Mouse (Mus musculus) midbrain, embryonic 16.5 days (tissue): Measurements from ENCODE around the gene Gjb2. TPM values are rescaled to one million over a fixed set of nuclear protein-coding genes. Genes with fewer than 3 reads are reported as not detected.
A peak's percentile ranks its signal among the peaks of the same experiment; 100 is the strongest.

Experiments
- ATAC-seq: fragments of 200-750 bp; cut with Nextera tagmentation; 2 replicates; pipeline ENCODE4 v1.8.0; 2017; ENCODE audit warnings: moderate TSS enrichment
- H3K27ac ChIP-seq: fragments of 300-500 bp; sonication (generic); 2 replicates; pipeline ENCODE4 v1.5.1; 2014; ENCODE audit warnings: mild to moderate bottlenecking, low read length, mixed read lengths
- H3K27me3 ChIP-seq: fragments of 300-500 bp; sonication (generic); 2 replicates; pipeline ENCODE4 v1.6.1; 2014; ENCODE audit warnings: low read depth, low read length, mixed read lengths; ENCODE audit not compliant: control insufficient read depth, insufficient read depth
- H3K36me3 ChIP-seq: fragments of 300-500 bp; sonication (generic); 2 replicates; pipeline ENCODE4 v1.6.1; 2014; ENCODE audit warnings: mild to moderate bottlenecking, low read length, moderate library complexity, mixed read lengths; ENCODE audit not compliant: control insufficient read depth, insufficient read depth
- H3K4me1 ChIP-seq: fragments of 300-500 bp; sonication (generic); 2 replicates; pipeline ENCODE4 v1.6.1; 2014; ENCODE audit warnings: mild to moderate bottlenecking, low read length, mixed read lengths; ENCODE audit not compliant: control insufficient read depth, insufficient read depth
- H3K4me2 ChIP-seq: fragments of 300-500 bp; sonication (generic); 2 replicates; pipeline ENCODE4 v1.6.1; 2014; ENCODE audit warnings: mild to moderate bottlenecking, low read length, mixed read lengths
- H3K4me3 ChIP-seq: fragments of 300-500 bp; sonication (generic); 2 replicates; pipeline ENCODE4 v1.5.1; 2014; ENCODE audit warnings: low read depth, mild to moderate bottlenecking, low read length, moderate library complexity, mixed read lengths
- H3K9ac ChIP-seq: fragments of 300-500 bp; sonication (generic); 2 replicates; pipeline ENCODE4 v1.6.1; 2014; ENCODE audit warnings: low read depth, low read length, mixed read lengths
- H3K9me3 ChIP-seq: fragments of 300-500 bp; sonication (generic); replicated peaks from 2 replicates; pipeline ENCODE4 v1.6.1; 2014; ENCODE audit warnings: mild to moderate bottlenecking, low read length, mixed read lengths; ENCODE audit not compliant: control insufficient read depth, poor library complexity, severe bottlenecking
- WGBS: fragments of 180-500 bp; shearing (Covaris S2); extraction: QIAGEN DNeasy Blood & Tissue Kit; methylation state at CpG from one replicate; pipeline ENCODE4 v1.1.7; 2014; 5-methylcytosine and 5-hydroxymethylcytosine counted together
- polyA plus RNA-seq: library from polyadenylated mRNA; unstranded; fragments of >200 nt; fragmentation: Nextera tagmentation; extraction: Ambion mirVana; gene quantifications from 2 replicates; pipeline ENCODE4 v1.2.1, GENCODE M21; 2015

Gjb2 gene
- 10.4 and 11.0 TPM in 2 replicates for polyA plus RNA-seq

DNA sequence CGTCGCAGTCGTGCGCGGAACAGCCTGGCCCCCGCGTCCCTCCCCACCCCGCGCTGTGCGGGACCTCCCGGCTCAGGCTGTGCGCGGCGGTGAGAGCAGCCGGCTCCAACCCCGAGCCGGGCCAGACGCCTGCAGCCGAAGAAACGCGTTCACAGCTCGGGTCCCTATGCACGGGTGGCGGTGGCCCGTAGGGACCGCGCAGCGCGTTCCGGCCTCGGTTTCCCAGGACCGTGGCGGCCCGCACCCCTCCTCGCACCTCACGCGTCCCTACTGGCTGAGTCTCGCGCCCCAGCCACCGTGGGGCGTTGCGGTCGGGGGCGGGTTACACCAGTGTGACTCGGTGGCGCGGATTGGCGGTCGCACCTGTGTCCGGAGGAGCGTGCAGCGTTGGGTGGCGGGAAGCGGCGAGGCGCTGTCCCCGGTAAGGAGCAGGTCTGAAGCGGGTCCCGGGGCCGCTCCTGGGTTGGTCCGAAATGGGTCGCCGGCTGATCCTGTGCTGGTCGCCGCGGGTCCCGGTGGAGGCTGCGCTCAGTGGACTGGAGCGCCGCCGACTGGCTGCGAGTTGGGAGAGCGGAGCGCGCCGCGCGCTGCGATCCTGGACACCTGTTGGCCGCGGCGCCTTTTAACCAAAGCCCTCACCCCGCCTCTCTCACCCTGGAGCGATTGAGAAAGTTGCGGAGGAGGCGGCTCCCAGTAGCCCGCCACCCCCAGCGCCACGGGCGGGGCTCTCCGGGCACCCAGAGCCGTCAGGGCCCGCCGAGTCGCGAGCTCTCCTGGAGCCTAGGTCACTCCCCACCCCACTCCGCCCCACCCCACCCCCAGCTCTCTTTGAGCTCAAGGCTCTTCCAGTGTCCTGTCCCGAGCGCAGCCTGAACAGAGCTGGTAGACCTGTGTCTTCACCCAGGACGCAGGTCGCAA is at the start of gene Gjb2:
Gene Gjb2, minus strand, starts transcription at position 597 of the 918 bp plus-strand sequence.
- ATAC-seq, result peak; percentile 81
- peak within 1 kb of the TSS; percentile 70 for H3K4me3 ChIP-seq
- peak within 1 kb of the TSS; percentile 61 for H3K9ac ChIP-seq
- H3K9me3 ChIP-seq, result no peaks in the 10 kb centered on the region
- H3K36me3 ChIP-seq, result no peaks in the 10 kb centered on the region
- no peak within 1 kb of the TSS for H3K27ac ChIP-seq
- WGBS, result under 1% methylated on average over 92 of the region's 101 CpGs
- H3K4me1 ChIP-seq, result peaks cover 11% of the 10 kb centered on the region
- H3K27me3 ChIP-seq, result peaks cover 59% of the 10 kb centered on the region
- peak within 1 kb of the TSS; percentile 100 for H3K4me2 ChIP-seq

DNA sequence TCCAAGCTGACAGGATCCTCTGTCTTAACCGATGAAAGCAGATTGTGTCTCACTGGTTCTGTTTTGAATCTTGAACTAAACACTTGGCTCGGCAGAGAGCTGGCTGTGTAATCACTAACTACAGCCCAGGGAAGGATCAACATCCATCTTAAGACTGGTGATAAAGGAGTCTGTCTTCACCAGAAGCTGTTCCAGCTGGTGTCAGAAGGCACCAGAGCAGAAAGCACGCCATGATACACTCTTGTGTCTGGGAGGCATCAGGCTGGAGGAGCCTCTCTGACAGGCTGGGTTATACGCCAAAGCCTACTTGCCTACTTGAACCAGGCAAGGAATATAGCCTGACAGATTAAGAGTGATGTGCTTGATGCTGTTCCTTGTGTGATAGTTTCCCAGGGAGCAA is 41.2 kb upstream of the Gjb2 start:
- H3K4me1 ChIP-seq, result no peaks in the 10 kb centered on the region
- no peaks in the 10 kb centered on the region for H3K36me3 ChIP-seq
- H3K27me3 ChIP-seq, result no peaks in the 10 kb centered on the region
- H3K9ac ChIP-seq, result no peak overlapping the region
- WGBS, result 62% methylated on average over 4 of the region's 4 CpGs
- H3K27ac ChIP-seq, result no peak overlapping the region
- H3K9me3 ChIP-seq, result no peaks in the 10 kb centered on the region
- no peak for ATAC-seq
- H3K4me3 ChIP-seq, result no peak overlapping the region
- no peak overlapping the region for H3K4me2 ChIP-seq

DNA sequence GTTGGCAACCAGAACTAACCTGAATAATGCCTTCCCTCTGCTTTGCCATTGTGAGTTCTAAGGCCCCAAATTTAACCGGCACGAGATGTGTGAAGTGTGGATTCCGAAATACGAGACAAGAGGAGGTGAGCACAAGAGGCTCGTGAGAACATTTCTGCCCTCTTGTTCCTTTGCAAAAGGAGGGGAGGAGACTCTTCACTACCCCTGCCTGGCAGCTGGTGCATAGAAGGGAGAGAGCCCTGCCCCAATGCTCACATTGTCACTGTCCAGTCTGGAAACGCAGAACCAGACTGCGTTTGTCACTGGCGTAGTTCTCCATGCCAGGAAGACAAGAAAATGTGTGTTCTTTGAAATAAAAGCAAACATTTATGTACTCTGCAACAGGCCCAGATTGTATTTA is 30.8 kb upstream of the Gjb2 start:
- Histone ChIP-seq H3K4me3 (no peak overlapping the region), H3K9ac (no peak overlapping the region), H3K4me1 (peaks cover 6% of the 10 kb centered on the region), H3K9me3 (no peaks in the 10 kb centered on the region), H3K27ac (no peak overlapping the region), H3K4me2 (no peak overlapping the region), H3K27me3 (peaks cover 20% of the 10 kb centered on the region), H3K36me3 (no peaks in the 10 kb centered on the region)
- no peak for ATAC-seq
- WGBS, result 46% methylated on average over 8 of the region's 8 CpGs

DNA sequence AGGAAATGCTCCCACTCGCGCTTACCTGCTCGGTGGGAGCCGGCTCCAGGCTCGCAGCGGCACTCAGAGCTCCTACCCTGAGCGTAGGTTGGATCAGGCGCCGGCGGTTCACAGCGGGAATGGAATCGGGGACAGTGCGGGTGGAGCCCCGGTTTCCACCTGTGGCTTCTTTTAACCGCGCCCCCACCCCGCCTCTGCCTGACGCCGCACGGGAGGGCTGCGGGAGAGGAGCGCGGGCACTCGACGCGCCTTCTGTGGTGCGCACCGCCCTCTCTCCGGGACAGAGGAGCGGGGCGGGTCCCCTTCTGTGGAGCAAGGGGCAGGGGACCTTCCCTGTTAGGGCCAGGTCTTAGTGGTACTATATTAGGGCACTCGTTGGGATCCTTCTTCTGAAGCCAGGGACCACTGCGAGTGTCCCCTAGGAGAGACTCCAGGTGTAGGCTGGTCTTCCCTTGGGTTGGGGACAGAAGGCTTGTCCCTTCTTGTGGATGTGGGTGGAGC is 28.7 kb upstream of the Gjb2 start, which contains the start of gene Gjb6:
Gene Gjb6, minus strand, starts transcription at position 451 of the 501 bp plus-strand sequence.
- H3K9ac ChIP-seq, result peak within 1 kb of the TSS; percentile 54

DNA sequence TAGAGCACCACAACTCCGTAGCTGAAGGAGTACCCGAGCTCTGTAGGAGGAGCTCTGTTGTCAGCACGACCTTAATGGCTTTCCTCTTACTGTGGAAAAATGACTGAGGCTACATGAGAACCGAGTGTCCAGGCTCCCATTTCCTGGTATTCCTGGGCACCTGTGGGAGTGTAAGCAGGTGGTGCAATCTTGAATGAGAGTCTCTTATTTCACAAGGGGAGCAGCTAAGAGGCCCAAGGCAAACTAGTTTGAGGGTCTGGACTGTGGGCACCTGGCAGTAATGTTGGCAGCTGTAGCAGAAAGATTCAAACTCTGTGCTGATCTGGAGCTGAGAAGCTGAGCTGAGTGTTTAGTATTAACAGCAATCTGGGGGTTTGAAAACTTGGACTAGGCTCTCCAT is 22.9 kb upstream of the Gjb2 start:
- Histone ChIP-seq H3K27ac (no peak overlapping the region), H3K4me3 (no peak overlapping the region), H3K36me3 (no peaks in the 10 kb centered on the region), H3K9me3 (no peaks in the 10 kb centered on the region), H3K27me3 (peaks cover 9% of the 10 kb centered on the region), H3K9ac (no peak overlapping the region), H3K4me2 (no peak overlapping the region), H3K4me1 (no peaks in the 10 kb centered on the region)
- no peak for ATAC-seq
- 77% methylated on average over 4 of the region's 4 CpGs for WGBS

More for the DNA sequence above, 28.7 kb upstream of the Gjb2 start, which contains the start of gene Gjb6:
- peak within 1 kb of the TSS; percentile 49 for H3K4me3 ChIP-seq
- H3K27ac ChIP-seq, result no peak within 1 kb of the TSS
- peak; percentile 54 for ATAC-seq
- peaks cover 20% of the 10 kb centered on the region for H3K27me3 ChIP-seq
- H3K36me3 ChIP-seq, result no peaks in the 10 kb centered on the region
- H3K9me3 ChIP-seq, result no peaks in the 10 kb centered on the region
- WGBS, result under 1% methylated on average over 32 of the region's 33 CpGs
- peaks cover 6% of the 10 kb centered on the region for H3K4me1 ChIP-seq
- peak within 1 kb of the TSS; percentile 94 for H3K4me2 ChIP-seq

DNA sequence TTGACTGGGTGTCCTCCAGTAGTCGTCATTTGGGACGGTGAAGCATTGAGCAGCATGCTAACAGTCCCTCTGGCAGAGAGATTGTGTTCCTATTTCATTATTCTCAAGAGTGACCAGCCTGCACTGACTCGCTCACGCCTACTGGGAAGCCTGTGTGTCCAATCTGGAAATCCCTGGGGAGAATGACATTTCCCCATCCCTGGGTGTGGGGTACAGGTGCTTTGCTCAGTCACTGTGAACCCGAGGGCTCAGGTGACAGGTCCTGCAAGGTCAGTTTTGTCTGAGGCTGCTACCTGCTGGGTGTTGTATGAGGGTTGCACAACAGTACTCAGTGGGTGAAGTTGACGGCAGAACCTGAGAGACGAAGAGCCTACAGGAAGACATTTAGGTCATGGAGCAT is 17.8 kb upstream of the Gjb2 start:
- Histone ChIP-seq H3K9me3 (no peaks in the 10 kb centered on the region), H3K36me3 (no peaks in the 10 kb centered on the region), H3K9ac (no peak overlapping the region), H3K27ac (no peak overlapping the region), H3K4me3 (no peak overlapping the region), H3K27me3 (no peaks in the 10 kb centered on the region), H3K4me2 (no peak overlapping the region), H3K4me1 (no peaks in the 10 kb centered on the region)
- ATAC-seq, result no peak
- 90% methylated on average over 7 of the region's 7 CpGs for WGBS

DNA sequence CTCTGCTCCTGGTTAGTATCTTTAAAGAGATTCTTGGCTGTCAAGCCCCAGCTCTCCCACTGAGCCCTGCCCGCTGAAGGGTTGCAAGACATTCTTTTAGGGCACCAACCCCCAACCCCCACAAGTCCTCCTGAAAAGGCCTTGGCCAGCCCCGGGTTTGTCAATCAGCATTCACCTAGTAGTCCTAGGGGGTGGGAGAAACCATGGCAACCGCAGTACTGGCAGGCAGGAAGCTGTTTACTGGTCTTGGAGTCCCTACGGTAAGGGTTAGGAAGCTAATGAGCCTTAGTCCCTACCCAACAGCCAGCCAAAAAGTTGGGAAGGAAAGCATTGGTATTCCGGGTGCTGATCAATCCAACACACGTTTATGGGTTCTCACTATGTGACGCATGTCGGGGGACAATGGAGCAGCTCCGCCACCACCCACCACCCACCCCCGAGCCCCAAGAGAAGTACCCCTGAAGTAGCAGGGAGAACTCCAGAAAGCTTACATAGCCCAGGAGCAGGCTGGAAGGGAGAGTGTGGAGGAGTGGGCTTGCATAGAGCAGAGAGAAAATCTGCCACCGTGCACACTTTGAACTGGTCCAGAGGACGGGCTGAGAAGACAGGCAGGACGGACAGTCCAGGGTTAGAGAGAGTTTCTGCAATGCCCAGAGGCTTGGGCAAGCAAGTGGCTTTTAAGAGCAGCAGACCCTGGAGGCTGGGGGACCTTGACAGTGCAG is 11.5 kb upstream of the Gjb2 start, which contains the start of gene Gm4491:
Gene Gm4491, minus strand, starts transcription at position 61 of the 722 bp plus-strand sequence.
- H3K9me3 ChIP-seq, result no peaks in the 10 kb centered on the region
- peaks cover 9% of the 10 kb centered on the region for H3K4me1 ChIP-seq
- no peaks in the 10 kb centered on the region for H3K27me3 ChIP-seq
- H3K27ac ChIP-seq, result no peak within 1 kb of the TSS
- H3K4me3 ChIP-seq, result no peak within 1 kb of the TSS
- H3K4me2 ChIP-seq, result peak within 1 kb of the TSS; percentile 39
- peak; percentile 92 for ATAC-seq
- 4% methylated on average over 13 of the region's 13 CpGs for WGBS
- no peaks in the 10 kb centered on the region for H3K36me3 ChIP-seq
- H3K9ac ChIP-seq, result no peak within 1 kb of the TSS

DNA sequence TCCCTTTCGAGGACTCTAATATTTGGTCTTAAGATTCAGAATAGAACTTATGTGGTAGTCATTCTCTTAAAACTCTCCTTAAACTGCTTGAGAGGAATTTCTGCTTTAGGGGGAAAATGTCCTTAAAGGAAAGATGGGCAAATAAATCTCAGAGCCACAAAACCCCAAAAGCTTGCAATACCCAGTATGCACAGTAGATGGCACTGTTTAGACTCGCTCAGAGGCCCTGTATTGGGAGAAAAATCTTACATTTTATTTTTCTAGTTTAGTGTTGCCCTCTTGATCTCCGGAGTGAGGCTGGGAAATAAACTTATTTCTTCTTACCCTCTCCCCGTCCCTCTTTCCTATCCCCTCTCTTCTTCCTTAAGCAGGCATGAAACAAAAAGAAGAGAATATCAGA is 4.7 kb upstream of the Gjb2 start:
- Histone ChIP-seq H3K27ac (no peak overlapping the region), H3K4me3 (no peak overlapping the region), H3K27me3 (peaks cover 34% of the 10 kb centered on the region), H3K36me3 (no peaks in the 10 kb centered on the region), H3K9me3 (no peaks in the 10 kb centered on the region), H3K4me1 (peaks cover 8% of the 10 kb centered on the region), H3K9ac (no peak overlapping the region), H3K4me2 (no peak overlapping the region)
- 13% methylated on average over 4 of the region's 4 CpGs for WGBS
- no peak for ATAC-seq
